Mouse (Mus musculus) heart, adult 2 months (tissue): ENCODE data around the gene Ugt1a7c. TPM values are rescaled to one million over a fixed set of nuclear protein-coding genes. Genes with fewer than 3 reads are reported as not detected.

Experiments used
- DNase-seq, 2 experiments: peaks; one replicate each; pipeline ENCODE4 v3.0.0; 2021
- H3K27ac ChIP-seq: fragments of 200-600 bp; 2 replicates; pipeline ENCODE4 v1.8.1; 2022
- H3K27me3 ChIP-seq: fragments of 200-500 bp; 2 replicates; pipeline ENCODE4 v1.6.1; 2012; ENCODE audit warnings: mild to moderate bottlenecking, low read length, inconsistent platforms, mixed read lengths; ENCODE audit not compliant: control insufficient read depth, insufficient read depth
- H3K36me3 ChIP-seq: fragments of 200-500 bp; 2 replicates; pipeline ENCODE4 v1.6.1; 2012; ENCODE audit warnings: low read length, inconsistent platforms; ENCODE audit not compliant: control insufficient read depth, insufficient read depth
- H3K4me1 ChIP-seq: fragments of 200-500 bp; 2 replicates; pipeline ENCODE4 v1.6.1; 2011; ENCODE audit warnings: low read length; ENCODE audit not compliant: control insufficient read depth, insufficient read depth
- H3K4me3 ChIP-seq: fragments of 200-600 bp; 2 replicates; pipeline ENCODE4 v1.8.1; 2022
- H3K79me2 ChIP-seq: fragments of 200-500 bp; replicated peaks from 2 replicates; pipeline ENCODE4 v1.6.1; 2012; ENCODE audit warnings: mild to moderate bottlenecking, inconsistent platforms, low read length, moderate library complexity, mixed read lengths; ENCODE audit not compliant: control insufficient read depth, insufficient read depth
- H3K9ac ChIP-seq: fragments of 200-500 bp; 2 replicates; pipeline ENCODE4 v1.6.1; 2012; ENCODE audit warnings: low read depth, mild to moderate bottlenecking, control low read depth, inconsistent platforms, low read length, mixed read lengths
- CTCF ChIP-seq: fragments of 200-600 bp; IDR thresholded peaks from 2 replicates; pipeline ENCODE4 v1.8.1; 2022; ENCODE audit warnings: antibody characterized with exemption, mild to moderate bottlenecking, moderate library complexity
- EP300 ChIP-seq: fragments of 200-500 bp; IDR thresholded peaks from 2 replicates; pipeline ENCODE4 v1.6.1; 2011; ENCODE audit warnings: low read depth, low read length, control low read depth; ENCODE audit not compliant: insufficient read depth
- POLR2A ChIP-seq: fragments of 200-500 bp; IDR thresholded peaks from 2 replicates; pipeline ENCODE4 v1.6.1; 2011; ENCODE audit warnings: mild to moderate bottlenecking, low read depth, low read length, control low read depth; ENCODE audit not compliant: insufficient read depth
- WGBS: fragments of 180-500 bp; shearing (Covaris S2); methylation state at CpG from one replicate; pipeline ENCODE4 v1.1.7; 2018; 5-methylcytosine and 5-hydroxymethylcytosine counted together
- intact Hi-C: fragments of 180-260 bp; cut with DNase I; formaldehyde crosslinking; loops from one replicate; pipeline ENCODE4 v1.15.1; 2025
- polyA plus RNA-seq: library from polyadenylated mRNA; depleted of rRNA; stranded (reverse); fragments of >200 nt; gene quantifications from 2 replicates; pipeline ENCODE4 v1.2.3, GENCODE M21; 2012
- total RNA-seq, 2 experiments: library from RNA; stranded (reverse); gene quantifications; 2 replicates each; pipeline ENCODE4 v1.2.3; 2021

Ugt1a7c gene
- total and polyA plus RNA-seq, 3 experiments = 0.70 to 1.2 (median 0.90) TPM

DNA sequence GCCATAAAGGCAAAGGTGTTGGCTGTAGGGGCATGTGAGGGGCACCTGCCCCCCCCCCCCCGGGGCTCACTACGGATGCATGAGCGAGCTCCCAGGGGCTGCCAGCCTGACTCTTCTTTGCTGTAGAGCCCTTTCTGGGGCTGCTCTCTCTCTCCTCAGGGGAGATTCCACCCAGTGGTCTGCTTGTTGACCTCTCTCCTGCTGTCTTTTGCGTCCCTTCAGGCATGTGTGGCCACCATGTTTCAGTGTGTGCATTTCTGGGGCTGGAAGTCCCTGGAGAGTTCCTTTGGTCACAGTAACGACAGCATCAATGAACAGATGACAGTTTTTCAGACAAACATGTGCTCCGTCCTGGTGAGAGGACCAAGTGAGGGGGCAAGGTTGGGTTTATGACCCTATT lies 163.5 kb downstream of the Ugt1a7c start:
- 63% methylated on average over 6 of the region's 6 CpGs for whole genome bisulfite sequencing
- no peak overlapping the region for H3K9ac ChIP-seq
- H3K4me1 ChIP-seq = peaks cover 3% of the 10 kb centered on the region
- no peaks in the 10 kb centered on the region for H3K27me3 ChIP-seq
- no peaks in the 10 kb centered on the region for H3K36me3 ChIP-seq
- no peaks in the 10 kb centered on the region for H3K79me2 ChIP-seq
- intact Hi-C loops = no loop called here
- DNase-seq = no peak
- TF ChIP-seq POLR2A (no peak), EP300 (no peak), CTCF (no peak)
- H3K27ac ChIP-seq = no peak overlapping the region
- no peak overlapping the region for H3K4me3 ChIP-seq

DNA sequence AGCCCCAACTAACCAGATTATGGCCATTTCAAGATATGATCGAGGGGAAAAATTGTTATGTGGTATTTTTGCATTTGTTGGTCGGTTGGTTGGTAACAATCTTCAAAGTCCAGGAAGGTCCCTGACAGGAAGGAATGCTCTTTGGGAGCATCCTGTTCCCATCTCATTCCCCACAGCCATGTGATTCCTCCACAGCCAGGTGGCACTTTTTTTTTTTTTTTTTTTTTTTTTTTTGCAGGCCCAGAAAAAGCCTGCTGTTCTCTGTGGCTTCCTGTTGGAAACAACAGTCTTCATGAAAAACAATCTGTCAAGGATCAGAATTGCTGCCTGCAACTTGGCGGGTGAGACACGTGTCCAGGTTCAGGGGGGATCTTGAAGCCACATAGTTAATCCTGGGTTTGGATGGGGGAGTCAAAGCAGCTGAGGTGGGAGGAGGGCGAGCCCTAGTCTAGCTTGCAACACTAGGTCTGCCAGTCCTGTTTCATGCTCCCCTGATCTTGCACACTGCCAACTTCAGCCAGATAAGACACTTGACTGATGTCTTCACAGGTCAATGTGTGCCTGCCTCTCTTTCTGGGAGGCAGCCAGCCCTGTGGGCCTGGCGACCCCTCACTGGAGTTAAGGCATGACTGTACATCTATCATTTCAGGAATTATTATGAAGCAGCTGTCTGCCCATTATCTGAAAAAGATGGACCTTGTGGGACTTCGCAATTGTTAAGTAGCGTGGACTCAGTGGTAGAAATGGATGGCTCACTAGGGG lies 164.2 kb downstream of the Ugt1a7c start:
- peak; percentile 57 to 67 for DNase-seq
- TF ChIP-seq CTCF (no peak), EP300 (no peak), POLR2A (no peak)
- H3K9ac ChIP-seq = no peak overlapping the region
- no peak overlapping the region for H3K4me3 ChIP-seq
- no peaks in the 10 kb centered on the region for H3K79me2 ChIP-seq
- no peaks in the 10 kb centered on the region for H3K36me3 ChIP-seq
- WGBS = 53% methylated on average over 8 of the region's 8 CpGs
- H3K27ac ChIP-seq = no peak overlapping the region
- H3K27me3 ChIP-seq = no peaks in the 10 kb centered on the region
- intact Hi-C loops = no loop called here
- peaks cover 3% of the 10 kb centered on the region for H3K4me1 ChIP-seq

DNA sequence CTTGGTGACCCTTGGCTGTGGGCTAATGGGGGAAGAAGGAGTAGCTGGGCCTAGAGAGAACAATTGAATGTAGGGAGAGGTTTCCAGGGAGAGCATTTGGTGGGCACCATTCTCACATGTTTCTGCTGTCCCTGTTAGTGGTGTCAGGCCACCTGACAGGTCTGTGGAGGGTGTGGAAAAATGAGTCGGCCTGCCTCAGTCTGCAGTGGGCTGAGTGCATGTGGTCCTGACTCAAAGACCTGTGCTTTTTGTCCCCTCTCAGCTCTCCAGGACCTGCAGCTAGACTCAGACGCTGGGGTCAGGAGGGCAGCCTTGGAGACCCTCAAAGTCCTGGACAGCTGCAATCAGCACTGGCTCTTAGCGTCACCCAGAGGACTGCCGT lies 164.8 kb downstream of the Ugt1a7c start:
- WGBS = 73% methylated on average over 4 of the region's 4 CpGs

DNA sequence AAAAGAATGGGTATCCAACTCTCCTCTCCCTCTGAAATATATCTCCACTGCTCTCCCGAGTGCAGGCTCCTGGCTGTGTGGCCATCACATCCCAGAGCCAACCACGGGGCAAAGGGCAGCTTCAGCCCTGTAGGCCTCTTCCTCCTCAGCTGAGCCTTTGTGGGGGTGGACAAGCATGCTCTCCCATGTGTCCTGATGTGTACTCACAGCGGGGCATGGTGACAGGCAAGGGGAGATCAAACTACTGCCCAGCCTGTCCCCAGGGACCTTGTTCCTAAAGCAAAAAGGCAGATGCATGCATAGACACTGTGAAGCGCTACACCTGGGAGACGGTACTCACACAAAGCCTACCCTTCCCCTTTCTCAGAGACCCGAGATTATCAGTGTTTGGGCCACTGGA lies 165.3 kb downstream of the Ugt1a7c start:
- TF ChIP-seq POLR2A (no peak), CTCF (no peak), EP300 (no peak)
- no peaks in the 10 kb centered on the region for H3K79me2 ChIP-seq
- WGBS = 66% methylated on average over 6 of the region's 6 CpGs
- H3K27me3 ChIP-seq = no peaks in the 10 kb centered on the region
- H3K27ac ChIP-seq = no peak overlapping the region
- intact Hi-C loops = no loop called here
- no peak overlapping the region for H3K9ac ChIP-seq
- DNase-seq = peak in 1 of 2 experiments; percentile 60
- no peak overlapping the region for H3K4me3 ChIP-seq
- H3K4me1 ChIP-seq = peaks cover 3% of the 10 kb centered on the region
- H3K36me3 ChIP-seq = no peaks in the 10 kb centered on the region

More for the DNA sequence above, 164.8 kb downstream of the Ugt1a7c start:
- no peak for TF ChIP-seq POLR2A
- TF ChIP-seq EP300 = no peak
- no peak for TF ChIP-seq CTCF
- Histone ChIP-seq H3K4me3 (no peak overlapping the region), H3K9ac (no peak overlapping the region), H3K79me2 (no peaks in the 10 kb centered on the region), H3K4me1 (peaks cover 3% of the 10 kb centered on the region), H3K27ac (no peak overlapping the region), H3K27me3 (no peaks in the 10 kb centered on the region), H3K36me3 (no peaks in the 10 kb centered on the region)
- intact Hi-C loops = no loop called here
- DNase-seq = peak in 1 of 2 experiments; percentile 44

DNA sequence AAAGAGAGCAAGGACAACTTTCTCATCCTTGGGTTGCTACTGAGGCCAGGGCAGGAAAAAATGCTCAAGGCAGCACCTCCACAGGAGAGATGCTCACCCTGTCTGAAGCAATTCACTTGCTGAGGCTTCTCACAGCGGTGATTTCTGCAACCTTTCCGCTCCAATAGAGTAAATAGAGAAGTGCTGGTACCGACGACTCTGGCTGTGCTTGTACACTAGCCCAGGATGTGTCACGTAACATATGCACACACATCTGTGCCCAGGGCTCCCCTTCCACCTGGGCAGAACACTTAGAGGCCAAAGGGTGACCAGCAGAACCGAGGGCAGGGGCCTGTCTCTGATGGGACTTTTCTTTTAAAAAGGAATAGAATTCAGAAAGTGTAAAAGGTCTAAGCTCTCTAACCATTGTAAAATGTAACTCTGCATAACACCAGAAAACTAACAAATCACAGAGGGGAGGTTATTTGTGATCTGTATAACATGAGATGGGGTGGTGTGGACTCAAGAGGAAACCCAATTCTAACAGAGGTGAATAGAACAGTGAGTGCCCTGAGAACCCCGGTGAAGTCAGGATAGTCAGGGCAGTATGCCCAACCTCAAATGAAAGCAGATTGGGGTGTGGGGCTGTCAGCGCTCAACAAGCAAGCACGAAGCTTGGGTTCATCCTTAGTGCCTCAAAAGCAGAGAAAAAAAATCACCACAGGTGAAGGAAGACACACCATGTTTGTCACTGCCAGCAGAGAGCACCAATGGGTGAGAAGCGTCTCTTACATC lies 165.9 kb downstream of the Ugt1a7c start:
- DNase-seq = peak in 1 of 2 experiments; percentile 29
- Histone ChIP-seq H3K36me3 (no peaks in the 10 kb centered on the region), H3K9ac (no peak overlapping the region), H3K27ac (no peak overlapping the region), H3K27me3 (no peaks in the 10 kb centered on the region), H3K4me3 (no peak overlapping the region), H3K79me2 (no peaks in the 10 kb centered on the region), H3K4me1 (peaks cover 3% of the 10 kb centered on the region)
- intact Hi-C loops = no loop called here
- TF ChIP-seq CTCF = no peak
- TF ChIP-seq POLR2A = no peak
- no peak for TF ChIP-seq EP300
- WGBS = 83% methylated on average over 10 of the region's 10 CpGs

DNA sequence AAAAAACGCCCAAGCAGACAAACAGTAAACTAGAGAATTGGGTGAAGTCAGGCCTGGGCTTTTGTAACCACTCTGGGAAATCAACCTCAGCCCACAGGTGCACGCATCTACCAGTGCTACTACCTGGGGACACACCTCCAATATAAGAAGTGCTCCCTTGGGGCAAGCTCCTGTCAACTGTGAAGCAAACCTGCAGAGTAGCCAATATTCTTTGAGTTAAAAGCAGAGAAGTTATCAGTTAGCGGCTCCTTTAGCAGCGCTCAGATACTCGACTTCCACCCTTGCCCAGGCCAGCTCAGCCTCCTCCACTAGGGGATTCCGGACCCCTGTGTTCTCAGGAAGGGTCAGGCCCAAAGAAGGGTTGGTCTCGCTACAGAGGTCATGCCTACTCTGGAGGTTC lies 166.8 kb downstream of the Ugt1a7c start:
- H3K4me1 ChIP-seq = peaks cover 3% of the 10 kb centered on the region
- no peaks in the 10 kb centered on the region for H3K27me3 ChIP-seq
- TF ChIP-seq EP300 = no peak
- no peak for TF ChIP-seq POLR2A
- TF ChIP-seq CTCF = no peak
- 83% methylated on average over 7 of the region's 7 CpGs for WGBS
- no peak overlapping the region for H3K9ac ChIP-seq
- no peak overlapping the region for H3K4me3 ChIP-seq
- no peak for DNase-seq
- no peaks in the 10 kb centered on the region for H3K36me3 ChIP-seq
- no peak overlapping the region for H3K27ac ChIP-seq
- intact Hi-C loops = no loop called here
- no peaks in the 10 kb centered on the region for H3K79me2 ChIP-seq
